Mouse (Mus musculus) kidney, postnatal 25 days (tissue): ENCODE measurements at regions not wholly inside any gene's neighbourhood (a gene's known extent, or its start where the extent isn't known, plus 50 kb on each side); places are given as distances from the start of the nearest gene placed in this dataset.

ENCODE experiments used
- DNase-seq, 2 experiments: peaks; one replicate each; pipeline ENCODE4 v3.0.0; 2021; ENCODE audit warnings: mixed read lengths in 2 of 2

- DNase-seq, result no peak
These were observed 102.8 kb upstream of the Dlg1 start for GRCm38 (mm10) chr16:31560426-31560825.

GRCm38 (mm10) chr16:31564926-31565325 is 98.3 kb upstream of the Dlg1 start:
- DNase-seq, result no peak

GRCm38 (mm10) chr16:31568316-31568715 is 94.9 kb upstream of the Dlg1 start:
- no peak for DNase-seq

- DNase-seq, result peak in 1 of 2 experiments; percentile 11
These were observed 93.4 kb upstream of the Dlg1 start for GRCm38 (mm10) chr16:31569871-31570270.

GRCm38 (mm10) chr16:31570311-31571139 is 92.7 kb upstream of the Dlg1 start:
- peak in 1 of 2 experiments; percentile 44 for DNase-seq

GRCm38 (mm10) chr16:31573833-31574232 is 89.4 kb upstream of the Dlg1 start:
- peak in 1 of 2 experiments; percentile 6 for DNase-seq

- peak; percentile 29 to 37 for DNase-seq
These were observed 87.6 kb upstream of the Dlg1 start for GRCm38 (mm10) chr16:31575646-31576045.

GRCm38 (mm10) chr16:31576422-31576821 is 86.8 kb upstream of the Dlg1 start:
- DNase-seq, result no peak

- DNase-seq, result no peak
These were observed 85.9 kb upstream of the Dlg1 start for GRCm38 (mm10) chr16:31577347-31577746.

- DNase-seq, result no peak
These were observed 83.9 kb upstream of the Dlg1 start for GRCm38 (mm10) chr16:31579318-31579717.

- DNase-seq, result no peak
These were observed 82.5 kb upstream of the Dlg1 start for GRCm38 (mm10) chr16:31580779-31581178.

GRCm38 (mm10) chr16:31582885-31583284 is 80.4 kb upstream of the Dlg1 start:
- DNase-seq, result peak in 1 of 2 experiments; percentile 15

- DNase-seq, result peak in 1 of 2 experiments; percentile 20
These were observed 79.6 kb upstream of the Dlg1 start for GRCm38 (mm10) chr16:31583627-31584026.

- peak in 1 of 2 experiments; percentile 20 for DNase-seq
These were observed 78.9 kb upstream of the Dlg1 start for GRCm38 (mm10) chr16:31584216-31584823.

GRCm38 (mm10) chr16:31587036-31587435 is 76.2 kb upstream of the Dlg1 start:
- DNase-seq, result no peak

GRCm38 (mm10) chr16:31589576-31589975 is 73.7 kb upstream of the Dlg1 start:
- DNase-seq, result no peak

GRCm38 (mm10) chr16:31591565-31591964 is 71.7 kb upstream of the Dlg1 start:
- no peak for DNase-seq

- DNase-seq, result peak; percentile 67 to 73
These were observed 71.0 kb upstream of the Dlg1 start for GRCm38 (mm10) chr16:31592014-31592871.

GRCm38 (mm10) chr16:31592973-31593683 is 70.1 kb upstream of the Dlg1 start:
- no peak for DNase-seq

- no peak for DNase-seq
These were observed 65.3 kb upstream of the Dlg1 start for GRCm38 (mm10) chr16:31597965-31598364.

- DNase-seq, result no peak
These were observed 64.7 kb upstream of the Dlg1 start for GRCm38 (mm10) chr16:31598409-31598988.

- no peak for DNase-seq
These were observed 64.2 kb upstream of the Dlg1 start for GRCm38 (mm10) chr16:31598989-31599421.
